Comparison of ENCODE assay signal across 8 mouse cellular contexts in genomic region chr7:134224421-134224740, GRCm38 (mm10). TPM values are rescaled to one million over a fixed set of nuclear protein-coding genes. Genes with fewer than 3 reads are reported as not detected.
A peak's percentile ranks its signal among the peaks of the same experiment; 100 is the strongest.
DNase-seq lines count a peak whose midpoint lies in the region; ATAC-seq and TF ChIP-seq lines count a peak whose summit lies in the region.

No protein-coding gene starts in this region.

- peak overlapping the region; percentile 34; the same call in 1 of the 2 replicates for H3K27ac ChIP-seq in left cerebral cortex, adult 2 months
- H3K27ac ChIP-seq in embryonic facial prominence, embryonic 10.5 days (replicated peaks): peak overlapping the region; percentile 87
- no peak overlapping the region for H3K27ac ChIP-seq in lung, postnatal 0 days (ENCODE audit: low read length)

- H3K9me3 ChIP-seq in embryonic facial prominence, embryonic 10.5 days: no peaks in the 10 kb centered on the region
- H3K9me3 ChIP-seq in lung, postnatal 0 days (ENCODE audit: low read length): no peaks in the 10 kb centered on the region

- no peak for DNase-seq in left cerebral cortex, adult 2 months (ENCODE audit: extremely low spot score in 1 of 2, low spot score in 2 of 2)
- no peak for DNase-seq in left cerebral cortex, adult 11 months (ENCODE audit: low spot score)
- DNase-seq in embryonic facial prominence, embryonic 10.5 days (ENCODE audit: low spot score): no peak
- DNase-seq in heart, postnatal 4 days: peak; percentile 15
- no peak for DNase-seq in lung, postnatal 0 days (ENCODE audit: low spot score)
- DNase-seq in right cerebral cortex, postnatal 36 days (ENCODE audit: low spot score in 2 of 2): no peak
- DNase-seq in embryo, embryonic 10.5 days (ENCODE audit: low spot score): no peak
- no peak for DNase-seq in left cerebral cortex, postnatal 25 days (ENCODE audit: low spot score in 2 of 2)

- no peak for TF ChIP-seq CTCF in left cerebral cortex, adult 2 months (IDR thresholded peaks at IDR 0.05)
- TF ChIP-seq CTCF in lung, postnatal 0 days (IDR thresholded peaks at IDR 0.05): no peak

- peak overlapping the region; percentile 63 for H3K4me3 ChIP-seq in left cerebral cortex, adult 2 months
- H3K4me3 ChIP-seq in embryonic facial prominence, embryonic 10.5 days: peak overlapping the region; percentile 66
- peak overlapping the region; percentile 68 for H3K4me3 ChIP-seq in lung, postnatal 0 days (ENCODE audit: low read depth, low read length)

- no peaks in the 10 kb centered on the region for H3K36me3 ChIP-seq in embryonic facial prominence, embryonic 10.5 days (replicated peaks)
- H3K36me3 ChIP-seq in lung, postnatal 0 days (ENCODE audit: insufficient read depth, low read length): no peaks in the 10 kb centered on the region

- H3K9ac ChIP-seq in lung, postnatal 0 days (replicated peaks; ENCODE audit: low read depth): peak overlapping the region; percentile 39; the same call in 1 of the 2 replicates

- TF ChIP-seq EP300 in lung, postnatal 0 days (IDR thresholded peaks at IDR 0.05): no peak

- intact Hi-C loops in left cerebral cortex, adult 2 months (cut with DNase I): loop anchor here (2.0 to 5.0 kb wide), 3 partner anchors 124 to 417 kb away; no protein-coding TSS in a partner anchor
- intact Hi-C loops in left cerebral cortex, postnatal 25 days (cut with DNase I): loop anchor here (2.0 kb wide), 1 partner anchor 368 kb away; no protein-coding TSS in a partner anchor

- no peak; the same call in 1 of the 2 replicates for ATAC-seq in lung, postnatal 0 days

- peak overlapping the region; percentile 99 for H3K4me2 ChIP-seq in lung, postnatal 0 days (replicated peaks; ENCODE audit: low read depth, low read length)

- under 1% methylated on average over 14 of the region's 14 CpGs for WGBS in embryonic facial prominence, embryonic 10.5 days
- WGBS in lung, postnatal 0 days: 0% methylated on average over 13 of the region's 14 CpGs

- H3K4me1 ChIP-seq in embryonic facial prominence, embryonic 10.5 days: peaks cover 51% of the 10 kb centered on the region
- peaks cover 26% of the 10 kb centered on the region; the same call in 1 of the 2 replicates for H3K4me1 ChIP-seq in lung, postnatal 0 days (ENCODE audit: insufficient read depth, low read depth, low read length)

- peaks cover 36% of the 10 kb centered on the region for H3K27me3 ChIP-seq in embryonic facial prominence, embryonic 10.5 days (replicated peaks; ENCODE audit: low read depth, poor library complexity, severe bottlenecking)
- no peaks in the 10 kb centered on the region for H3K27me3 ChIP-seq in lung, postnatal 0 days (replicated peaks; ENCODE audit: insufficient read depth, low read length)

RNA-seq across cellular contexts. Expression of gene Adam12, which starts 7.6 kb away (rescaled TPM):
- total RNA-seq in left cerebral cortex, adult 2 months (2021): 1 to 10 TPM; 3.5 to 4.9 TPM
- polyA plus RNA-seq in embryonic facial prominence, embryonic 10.5 days (2016; fragmentation: Nextera tagmentation; extraction: Ambion mirVana): 1.9 and 2.1 TPM in 2 replicates
- total RNA-seq in heart, postnatal 4 days (2021): 10 to 100 TPM in 1 of 2 experiments, 1 to 10 TPM in 1; 9.2 to 10.6 TPM
- polyA plus RNA-seq in lung, postnatal 0 days (2015; fragmentation: Nextera tagmentation; extraction: Ambion mirVana): 2.5 and 2.6 TPM in 2 replicates
- 1 to 10 TPM; 3.8 to 6.0 TPM for total RNA-seq in left cerebral cortex, postnatal 25 days (2021)
